Mouse (Mus musculus) urinary bladder, adult 2 months (tissue): ENCODE data around the gene Sh3tc1. TPM values are rescaled to one million over a fixed set of nuclear protein-coding genes. Genes with fewer than 3 reads are reported as not detected.

ENCODE experiments used
- DNase-seq: peaks from one replicate; pipeline ENCODE4 v3.0.0; 2022; ENCODE audit warnings: low spot score
- polyA plus RNA-seq: library from polyadenylated mRNA; depleted of rRNA; stranded (reverse); fragments of >200 nt; gene quantifications from 2 replicates; pipeline ENCODE4 v1.2.3, GENCODE M21; 2012

Sh3tc1 gene
- polyA plus RNA-seq, 1 experiment = 2.4 TPM

DNA sequence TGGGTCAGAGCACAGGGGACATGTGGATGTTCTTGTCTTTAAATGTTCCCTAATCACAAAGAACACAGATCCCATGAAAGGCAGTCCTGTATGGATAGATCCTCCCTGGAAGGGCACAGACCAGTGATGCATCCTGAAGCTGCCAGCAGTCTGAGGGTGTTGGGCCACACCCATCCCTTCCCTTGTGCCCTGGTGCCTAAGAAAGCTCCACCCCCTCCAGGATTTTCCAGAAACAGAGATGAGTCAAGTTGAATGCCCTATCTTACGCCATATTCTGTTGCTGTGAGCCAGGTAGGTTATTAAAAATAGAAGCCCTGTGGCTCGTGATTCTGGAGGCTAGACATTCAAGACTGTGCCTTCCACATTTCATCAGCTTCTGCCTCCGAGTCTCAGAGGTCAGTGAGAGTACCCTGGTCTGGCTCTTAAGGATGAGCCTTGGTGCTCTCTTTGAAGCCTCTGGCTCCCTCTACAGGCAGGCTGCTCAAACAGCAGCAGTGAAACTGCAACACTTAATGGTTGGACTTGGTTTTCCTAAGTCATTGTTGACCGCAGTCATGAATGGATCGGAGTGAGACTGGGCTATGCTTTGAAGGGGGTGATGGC lies 15.4 kb upstream of the Sh3tc1 start:
- DNase-seq = no peak

DNA sequence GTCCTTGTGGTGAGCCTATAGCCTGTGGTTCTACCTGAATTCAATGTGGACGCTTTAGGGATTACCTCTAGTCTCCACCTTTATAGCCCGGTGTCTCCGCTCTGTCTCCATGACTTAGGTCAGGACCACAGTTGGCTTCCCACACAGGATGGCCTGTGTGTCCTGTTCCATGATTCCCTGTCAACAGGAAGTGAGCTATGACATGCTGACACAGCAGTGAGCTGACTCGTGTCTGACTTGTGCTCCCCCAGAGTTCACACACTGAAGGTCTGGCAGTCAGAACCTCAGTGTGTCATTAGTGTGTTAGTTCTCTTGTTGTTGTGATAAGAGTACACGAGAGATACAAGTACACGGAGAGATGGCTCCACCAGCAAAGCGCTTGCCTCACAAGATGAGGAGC lies 11.2 kb upstream of the Sh3tc1 start:
- no peak for DNase-seq

DNA sequence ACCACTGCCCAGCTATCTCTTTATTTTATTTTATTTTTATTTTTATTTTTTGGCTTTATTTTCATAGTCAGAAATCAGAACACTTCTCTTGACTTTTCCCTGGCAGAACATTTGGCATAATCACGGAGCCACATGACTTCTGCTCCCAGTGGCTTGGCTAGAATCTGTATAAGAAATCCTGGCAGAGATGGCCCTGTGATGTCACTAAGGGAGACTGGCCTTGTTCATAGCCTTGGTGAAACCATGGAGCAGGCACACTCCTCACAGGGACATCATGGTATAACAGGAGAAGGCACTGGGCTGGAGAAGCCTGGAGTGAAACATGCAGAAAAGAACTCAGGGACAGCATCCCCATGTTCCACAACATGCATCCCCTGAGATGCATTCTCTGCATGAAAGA lies 10.2 kb upstream of the Sh3tc1 start:
- no peak for DNase-seq

DNA sequence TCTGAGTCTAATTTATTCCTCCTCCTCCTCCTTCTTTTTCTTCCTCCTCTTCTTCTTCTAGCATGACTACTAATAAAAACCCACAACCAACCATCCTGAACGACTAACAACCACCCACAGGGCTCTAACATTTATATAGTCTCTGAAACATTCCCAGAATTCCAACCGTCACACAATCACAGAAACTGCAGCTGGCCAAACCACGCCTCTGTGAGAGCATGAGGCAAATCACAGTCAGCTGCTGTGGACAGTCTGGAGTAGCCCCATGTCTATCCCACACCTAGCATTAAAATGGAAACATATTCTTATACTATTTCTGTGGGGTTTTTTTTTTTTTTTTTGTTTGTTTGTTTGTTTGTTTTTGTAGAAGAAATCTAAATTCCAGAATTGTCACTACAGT lies 9.6 kb upstream of the Sh3tc1 start:
- no peak for DNase-seq

DNA sequence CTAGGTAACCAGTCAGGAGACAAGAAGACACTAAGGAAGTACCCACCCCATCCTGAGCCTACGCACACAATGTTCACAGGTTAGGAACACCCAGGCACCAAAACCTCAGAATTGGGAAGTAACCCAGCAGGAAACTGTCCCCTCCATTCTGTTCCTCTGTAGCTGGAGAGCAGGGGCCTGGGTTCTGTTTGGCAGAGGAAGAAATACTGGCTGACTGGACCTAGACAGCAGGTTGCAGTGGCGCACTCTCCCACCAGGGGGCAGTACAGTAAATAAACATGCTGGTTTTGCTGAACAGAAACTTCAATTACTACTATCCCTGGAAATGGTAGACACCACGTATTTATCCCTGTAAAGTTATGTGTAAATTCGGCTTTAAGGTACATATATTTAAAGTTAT lies 7.1 kb upstream of the Sh3tc1 start:
- peak; percentile 48 for DNase-seq

DNA sequence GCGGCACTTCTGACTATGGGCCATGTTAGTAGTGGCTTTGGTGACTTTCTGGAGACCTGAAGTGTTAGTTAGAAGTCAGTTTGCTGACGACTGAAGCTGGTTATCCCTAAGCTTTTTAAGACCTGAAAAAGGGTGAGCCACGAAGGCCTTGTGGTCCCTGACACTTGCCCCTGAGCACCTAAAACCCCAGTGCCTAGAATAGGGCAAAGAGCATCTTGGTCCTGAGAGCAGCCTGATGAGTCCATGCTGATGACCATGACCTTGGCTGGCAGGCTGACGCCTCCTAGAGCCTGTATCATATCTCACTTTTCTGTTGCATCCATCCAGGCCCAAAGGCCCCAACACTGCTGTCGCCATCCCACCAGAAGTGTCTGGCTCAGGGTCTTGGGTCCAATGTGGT lies 5.6 kb upstream of the Sh3tc1 start:
- no peak for DNase-seq

DNA sequence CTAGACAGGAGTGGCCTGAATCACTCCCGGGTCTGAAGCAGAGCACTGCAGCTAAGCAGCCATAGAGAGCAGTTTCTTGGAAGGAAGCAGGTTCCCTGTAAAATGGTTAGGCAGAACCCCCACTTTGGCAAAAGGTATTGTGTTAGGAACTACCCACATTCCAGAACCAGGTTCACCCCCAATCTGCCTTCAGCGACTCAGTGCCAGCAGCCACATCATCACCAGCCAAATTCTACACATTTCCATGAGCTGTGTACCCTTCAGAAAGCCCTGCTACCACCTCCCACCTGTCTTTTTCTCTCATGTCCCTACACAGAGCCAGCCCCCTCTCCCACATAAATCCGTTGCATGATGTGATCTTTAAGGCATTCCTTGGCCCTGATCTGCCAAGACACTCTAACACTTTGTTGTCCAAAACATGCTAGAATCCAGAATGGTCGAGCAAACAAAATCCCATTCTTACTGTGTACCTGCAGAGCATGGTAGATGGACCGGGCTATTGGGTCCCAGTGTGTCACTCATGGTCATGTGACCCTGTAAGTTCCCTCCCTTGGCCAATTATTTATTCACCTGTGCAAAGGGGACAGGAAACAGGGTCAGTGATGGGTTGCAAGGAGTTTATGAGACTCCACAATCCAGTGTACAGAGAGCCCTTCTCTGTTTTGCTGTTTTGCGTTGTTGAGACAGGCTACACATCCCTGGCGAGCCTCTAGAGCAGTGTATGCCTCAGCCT lies 4.4 kb upstream of the Sh3tc1 start:
- no peak for DNase-seq

DNA sequence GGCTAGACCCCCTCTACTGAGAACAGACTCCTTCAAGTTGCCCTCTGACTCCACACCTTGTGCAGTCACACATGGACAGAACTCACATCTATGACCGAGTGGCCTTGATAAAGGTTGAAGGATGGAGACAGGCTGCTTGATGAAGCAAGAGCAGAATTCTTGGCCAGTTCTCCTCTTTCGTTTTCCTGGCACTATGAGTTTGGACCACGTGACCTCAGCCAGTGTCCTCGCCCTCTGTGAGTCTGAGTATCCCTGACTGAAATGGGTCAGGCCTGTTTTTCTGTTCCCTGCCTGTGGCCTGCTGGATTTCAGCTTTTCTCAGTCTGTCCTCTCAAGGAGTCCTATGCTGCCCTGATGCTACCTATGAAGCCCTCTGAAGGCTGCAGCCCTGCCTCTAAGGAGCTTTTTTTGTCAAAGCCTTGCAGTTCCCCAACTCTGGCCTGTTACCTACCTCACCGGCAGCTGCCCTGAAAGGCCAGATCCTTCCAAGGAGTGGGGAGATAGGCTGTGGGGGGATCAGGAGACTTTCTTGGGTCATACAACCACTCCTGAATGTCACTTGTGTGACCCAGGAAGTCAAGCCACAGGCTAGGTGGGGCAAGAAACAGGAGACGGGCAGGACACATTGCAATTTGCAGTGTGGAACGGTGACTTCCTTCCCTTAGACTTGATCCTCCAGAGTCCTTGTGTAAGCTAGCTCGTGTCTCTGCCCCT lies 3.6 kb upstream of the Sh3tc1 start:
- DNase-seq = no peak

DNA sequence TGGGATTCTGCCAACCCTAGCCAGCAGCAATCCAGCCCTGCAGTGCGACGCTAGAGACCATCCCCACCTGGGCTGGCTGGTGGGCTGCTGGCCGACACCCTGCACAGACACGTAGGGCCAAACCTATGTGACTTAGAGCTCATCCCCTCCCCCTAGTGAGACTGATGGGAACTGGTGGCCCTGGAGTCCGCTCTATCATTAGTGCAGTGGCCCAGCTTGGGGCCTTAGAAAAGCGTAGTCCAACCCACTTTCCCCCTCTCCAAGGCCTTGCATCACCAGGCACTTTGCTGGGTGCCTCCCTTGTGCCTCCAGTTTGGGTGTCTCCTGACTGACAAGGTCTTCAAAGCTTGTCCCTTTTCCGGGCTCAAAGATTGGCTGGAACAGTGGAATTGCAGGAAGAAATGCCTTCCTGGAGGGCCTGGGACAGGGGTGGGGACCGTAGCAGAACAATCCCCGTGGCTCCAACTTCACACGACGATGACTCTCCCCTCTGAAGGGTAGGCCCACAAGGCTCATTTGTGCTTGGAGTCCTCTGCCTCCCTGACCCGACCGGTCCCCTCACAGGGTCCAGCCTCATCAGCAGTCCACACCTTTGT lies 1.5 kb upstream of the Sh3tc1 start:
- DNase-seq = no peak

DNA sequence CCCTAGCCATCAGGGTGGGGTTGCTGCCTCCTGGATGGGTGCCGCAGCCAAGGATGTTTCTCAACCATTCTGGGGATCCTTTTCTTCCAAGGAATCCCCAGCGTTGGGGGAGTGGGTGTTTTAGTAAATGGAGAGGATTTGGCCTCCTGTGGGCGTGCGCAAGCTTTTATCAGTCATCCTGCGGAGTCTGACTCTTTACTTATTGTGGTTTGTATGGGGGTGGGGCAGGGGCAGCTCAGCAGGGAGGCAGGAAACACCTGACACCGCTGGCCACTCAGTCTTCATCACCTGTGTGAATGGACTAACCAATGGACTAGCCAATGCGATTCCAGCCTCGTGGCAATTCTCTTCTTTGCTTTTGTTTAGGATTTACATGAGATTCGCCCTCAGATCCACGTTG lies 929 bp upstream of the Sh3tc1 start:
- DNase-seq = no peak

DNA sequence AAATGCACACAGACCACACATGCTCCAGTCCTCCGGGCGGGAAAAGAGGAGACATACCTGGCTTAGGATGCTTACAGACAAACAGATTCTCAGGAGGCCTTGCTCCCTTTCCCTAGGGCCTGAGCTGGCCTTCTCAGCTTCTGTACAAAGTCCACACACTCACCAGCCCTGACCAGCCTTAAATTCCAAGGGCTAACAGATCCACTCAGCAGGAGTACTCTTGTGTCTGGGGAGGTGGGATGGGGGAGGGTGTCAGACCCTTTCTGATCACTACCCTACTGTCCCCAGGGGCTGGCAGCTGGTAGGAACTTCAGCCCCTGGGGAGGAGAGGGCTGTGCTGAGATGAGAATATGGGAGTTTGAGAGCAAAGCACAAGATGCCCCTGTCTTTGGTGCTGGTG lies 782 bp downstream of the Sh3tc1 start:
- DNase-seq = no peak

DNA sequence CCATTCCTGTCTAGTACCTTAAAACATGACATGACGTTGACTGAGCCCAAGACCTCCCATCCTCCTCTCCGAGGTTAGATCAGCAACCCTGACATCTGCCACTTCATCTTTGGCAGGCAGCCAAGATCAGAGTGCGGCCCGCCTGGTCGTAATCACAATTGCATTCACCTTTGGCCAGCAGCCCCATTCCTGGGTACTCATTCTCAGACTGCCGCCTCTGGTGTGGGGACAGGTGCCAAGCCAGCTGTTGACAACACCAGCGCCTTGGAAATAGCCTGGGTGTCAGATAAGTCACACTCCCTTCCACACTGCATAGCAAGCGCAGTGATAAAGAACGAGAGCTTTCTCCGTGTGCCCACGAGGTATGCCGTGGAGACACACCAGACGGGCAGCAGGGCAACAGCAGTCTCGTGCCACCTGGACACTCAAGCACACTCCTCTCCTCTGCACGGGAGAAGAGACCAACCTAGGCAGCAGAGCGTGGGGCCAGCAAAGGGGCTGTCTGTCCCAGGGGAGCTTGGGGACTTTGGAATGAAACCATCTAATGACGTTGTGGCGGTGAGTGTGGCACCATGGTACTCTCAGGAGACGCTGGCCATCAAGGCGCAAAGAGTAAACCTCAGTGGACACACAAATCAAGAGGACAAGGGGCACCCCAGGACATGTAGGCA lies 2.4 kb downstream of the Sh3tc1 start:
- DNase-seq = no peak

DNA sequence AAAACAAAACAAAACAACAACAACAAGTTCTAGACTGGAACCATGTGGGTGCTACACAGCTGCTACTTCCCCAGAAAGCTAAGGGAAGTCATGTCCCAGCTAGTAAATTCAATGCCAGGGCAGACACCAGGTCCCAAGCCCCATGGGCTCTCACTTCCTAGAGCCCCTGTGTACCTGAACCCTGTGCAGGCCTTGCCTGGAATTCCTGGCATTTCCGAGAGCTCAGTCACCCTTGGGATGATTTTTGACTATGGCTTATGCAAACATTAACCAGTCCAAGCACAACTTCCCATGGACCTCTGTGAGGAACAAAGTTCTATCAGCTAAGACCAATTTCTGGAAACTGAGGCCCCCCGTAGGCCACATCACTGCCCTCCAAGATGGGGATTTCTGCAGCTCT lies 6.3 kb downstream of the Sh3tc1 start:
- DNase-seq = no peak

DNA sequence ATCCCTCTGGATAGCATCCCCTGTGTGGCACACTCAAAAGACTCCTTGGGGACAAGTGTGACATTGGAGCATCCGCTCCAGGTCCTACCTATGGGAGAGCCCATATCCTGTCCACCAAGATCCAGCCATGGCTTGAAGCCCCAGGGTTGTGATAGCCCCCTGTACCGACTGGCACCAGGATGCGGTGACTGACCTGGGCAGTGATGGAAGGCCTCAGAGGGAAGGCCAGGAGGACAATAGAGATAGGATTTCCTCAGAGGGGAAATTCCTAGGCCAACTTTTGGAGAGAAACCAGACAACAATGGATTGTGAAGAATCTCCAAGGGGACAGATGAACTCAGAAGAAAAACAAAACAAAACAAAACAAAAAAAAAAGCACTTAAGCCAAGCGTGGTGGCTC lies 8.8 kb downstream of the Sh3tc1 start:
- DNase-seq = no peak

DNA sequence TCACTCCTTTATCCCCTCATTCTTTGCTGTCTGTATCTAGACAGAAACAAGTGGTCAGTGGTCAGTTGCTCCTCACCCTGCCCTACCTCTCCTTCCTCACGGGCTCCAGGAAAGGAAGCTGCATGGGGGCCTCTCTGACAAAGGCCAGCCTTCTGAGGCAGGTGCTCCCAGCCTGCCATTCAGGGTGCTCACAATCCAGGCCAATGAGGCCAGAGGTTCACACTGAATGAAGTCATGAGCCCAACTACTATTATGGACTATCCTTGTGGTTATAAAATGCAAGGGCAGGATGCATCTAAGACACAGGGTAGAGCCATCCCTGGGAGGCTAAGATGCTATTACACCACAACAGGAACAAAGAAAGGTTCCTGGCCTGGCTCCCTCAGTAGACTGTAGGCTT lies 9.2 kb downstream of the Sh3tc1 start:
- no peak for DNase-seq

DNA sequence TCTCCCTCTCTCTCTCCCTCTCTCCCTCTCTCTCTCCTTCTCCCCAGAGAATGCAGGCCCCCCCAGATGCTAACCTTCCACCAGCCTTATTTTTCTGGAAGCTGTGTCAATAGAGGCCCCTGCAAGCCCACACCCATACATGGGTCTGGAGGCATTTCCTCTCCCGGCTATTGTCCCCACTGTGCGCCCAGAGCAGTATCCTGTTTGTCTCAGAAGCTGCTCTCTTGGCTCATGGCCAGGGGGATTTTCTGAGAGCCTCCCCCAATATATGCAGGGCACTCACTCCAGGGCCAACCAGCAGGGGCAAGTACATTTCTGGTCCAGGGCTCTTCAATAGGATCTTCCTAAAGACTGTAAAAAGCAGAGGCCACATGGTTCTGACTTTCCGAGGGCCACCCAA lies 9.9 kb downstream of the Sh3tc1 start:
- no peak for DNase-seq

DNA sequence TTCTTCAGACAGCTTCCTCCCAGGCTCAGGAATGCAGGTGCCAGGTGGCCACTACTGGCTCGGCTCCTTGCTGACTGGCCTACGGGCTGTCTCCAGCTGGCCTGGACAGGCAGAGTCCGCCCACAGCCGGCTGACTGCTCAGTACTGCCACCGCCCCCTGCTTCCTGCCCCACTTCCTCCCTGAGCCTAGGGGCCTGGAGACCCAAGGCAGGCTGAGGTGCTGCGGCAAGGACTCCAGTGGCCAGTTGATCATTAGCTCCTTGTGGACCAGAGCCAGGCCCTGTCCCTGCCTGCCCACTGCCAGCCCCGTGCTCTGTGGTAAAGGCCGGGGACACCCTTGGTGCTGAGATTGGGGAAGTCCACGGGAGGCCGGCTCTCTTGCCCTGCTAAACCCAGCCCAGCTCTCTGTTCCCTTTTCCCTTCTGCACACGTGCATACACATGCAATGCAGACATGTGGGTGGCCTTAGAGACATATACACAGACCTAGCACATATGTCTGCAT lies 10.8 kb downstream of the Sh3tc1 start:
- DNase-seq = peak; percentile 41

DNA sequence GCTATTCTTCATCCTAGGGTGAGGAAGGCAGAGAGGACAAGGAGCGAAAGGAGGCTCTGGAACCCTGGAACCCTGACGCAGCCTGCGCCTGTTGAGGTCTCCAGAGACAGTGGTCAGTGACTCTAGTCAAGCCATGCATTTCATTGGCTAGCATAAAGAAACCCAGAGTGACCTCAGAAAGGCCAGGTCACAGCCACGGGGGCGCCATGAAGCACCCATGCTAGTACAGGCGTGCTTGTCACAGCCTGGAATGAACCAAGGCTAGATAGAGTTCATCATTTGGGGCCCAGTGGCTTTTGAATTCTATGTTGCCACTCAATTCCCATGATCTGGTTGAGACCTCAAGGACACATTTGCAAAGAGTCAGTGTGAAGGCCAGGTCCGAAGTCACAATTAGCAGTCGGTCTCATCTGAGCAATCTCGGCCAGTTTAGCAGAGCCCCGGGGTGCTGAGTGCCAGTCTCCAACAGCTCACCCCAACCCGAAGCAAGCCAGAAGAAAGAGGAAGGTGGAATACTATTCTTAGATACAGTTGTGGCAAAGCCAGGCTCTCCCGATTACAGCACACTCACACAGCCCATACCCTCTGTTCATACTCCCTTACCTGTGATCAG lies 11.3 kb downstream of the Sh3tc1 start:
- no peak for DNase-seq

DNA sequence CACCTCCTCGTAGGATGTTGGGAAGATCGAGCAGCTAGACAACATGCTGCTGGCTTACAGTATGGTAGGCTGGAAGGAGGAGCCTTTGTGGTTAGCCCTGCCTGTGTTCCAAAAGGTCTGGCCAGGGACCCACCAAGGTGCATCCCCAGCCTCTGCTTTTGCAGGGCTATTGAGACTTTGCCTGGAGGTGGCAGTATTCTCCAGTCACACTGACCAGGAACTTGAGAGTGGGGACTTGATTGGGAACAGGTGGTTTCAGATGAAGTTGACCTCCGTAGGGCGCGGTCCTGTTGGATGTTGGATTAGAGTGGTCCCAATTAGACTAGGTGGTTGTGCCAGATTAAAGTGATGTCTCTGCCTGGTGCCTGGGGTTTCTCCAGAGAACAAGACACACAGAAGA lies 12.3 kb downstream of the Sh3tc1 start:
- DNase-seq = no peak

DNA sequence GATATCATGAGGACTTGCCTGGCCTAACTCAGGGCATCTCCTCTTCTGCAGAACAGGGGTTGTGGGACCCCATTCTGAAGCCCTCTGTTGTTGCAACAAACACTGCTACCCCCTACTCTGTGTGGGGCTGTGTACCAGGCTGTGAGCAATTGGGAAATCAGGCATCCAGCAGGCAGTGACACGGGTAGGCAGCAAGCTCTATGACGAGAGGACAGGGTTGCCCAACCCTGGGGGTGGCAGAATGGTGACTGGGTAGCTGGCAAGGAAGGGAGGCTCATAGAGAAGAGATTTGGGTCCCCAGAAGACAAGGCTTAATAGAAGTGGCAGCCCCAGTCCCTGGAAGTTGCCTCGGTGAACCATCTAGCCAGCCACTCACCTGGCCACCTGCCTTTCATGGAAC lies 13.9 kb downstream of the Sh3tc1 start:
- DNase-seq = no peak

DNA sequence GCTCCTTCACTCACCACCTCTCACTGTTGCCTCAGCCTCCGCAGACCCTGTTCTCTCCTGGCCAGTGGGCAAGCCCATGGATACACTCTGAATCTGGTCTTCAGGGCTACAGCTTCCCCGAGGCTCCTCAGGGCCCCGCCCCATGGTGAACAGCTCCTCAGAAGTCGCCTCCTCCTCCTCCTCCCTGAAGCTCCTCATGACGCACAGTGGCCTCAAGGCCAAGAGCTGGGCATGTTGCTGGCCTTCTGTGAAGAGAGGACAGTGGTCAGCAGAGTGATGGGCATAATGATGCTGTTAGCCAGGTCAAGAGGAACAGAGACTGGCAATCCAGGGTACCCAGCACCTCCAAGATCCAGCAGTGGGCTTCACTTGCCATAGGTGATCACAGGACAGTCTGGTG lies 15.9 kb downstream of the Sh3tc1 start:
- DNase-seq = no peak

DNA sequence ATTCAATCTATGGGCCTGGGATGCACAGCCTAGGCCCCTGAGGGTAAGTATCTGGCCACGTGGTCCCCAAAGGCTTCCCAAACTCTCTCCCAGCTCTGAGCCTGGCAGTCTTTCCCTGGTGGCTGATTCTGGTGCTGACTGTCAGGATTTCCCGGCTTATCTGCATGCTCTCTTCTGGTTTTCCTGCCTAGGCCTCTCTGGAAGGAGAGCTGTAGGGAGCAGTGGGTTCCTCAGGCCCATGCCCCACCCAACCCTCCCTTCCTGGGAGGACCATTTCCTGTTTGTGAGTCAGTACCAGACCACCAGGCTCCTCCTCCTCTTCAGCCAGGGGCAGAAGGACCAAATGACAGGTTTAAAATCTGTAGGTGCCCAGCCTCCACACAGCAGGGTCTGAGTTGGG lies 17.1 kb downstream of the Sh3tc1 start:
- no peak for DNase-seq
